Mouse (Mus musculus): ENCODE results near the gene Nr2c1. TPM values are rescaled to one million over a fixed set of nuclear protein-coding genes. Genes with fewer than 3 reads are reported as not detected.

The Nr2c1 gene
- polyA plus RNA-seq, 1 experiment from 2014 or later: 12.6 TPM

DNA sequence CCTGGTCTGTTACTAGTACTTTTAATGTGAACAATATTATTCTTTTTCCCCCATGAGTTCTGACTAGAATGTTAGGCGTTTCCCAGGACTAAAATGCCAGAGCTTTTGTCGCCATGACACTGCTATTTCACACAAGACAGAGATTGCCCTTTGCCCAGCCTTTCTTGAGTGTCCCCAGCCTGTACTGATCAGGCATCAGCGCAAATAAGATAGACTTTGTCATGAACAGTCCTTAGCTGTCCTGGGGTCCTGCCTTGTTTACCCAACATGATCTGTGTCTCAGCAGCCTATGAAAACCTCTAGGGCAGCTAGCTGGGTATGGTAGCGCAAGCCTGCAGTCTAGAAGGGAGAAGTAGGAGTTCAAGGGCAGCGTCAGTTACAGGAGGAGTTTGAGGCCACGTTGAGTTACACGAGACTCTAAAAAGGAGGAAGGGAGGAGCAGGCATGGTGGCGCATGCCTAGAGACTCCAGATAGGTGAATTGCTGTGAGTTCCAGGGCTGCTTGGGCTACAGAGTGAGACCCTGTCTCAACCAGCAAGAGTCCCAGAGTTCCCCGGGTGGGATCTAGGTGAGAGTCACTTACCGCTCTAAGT lies 8.8 kb upstream of the Nr2c1 start:
- ChIA-PET POLR2A (no interaction called here), CTCF (interaction anchor here (1.0 kb wide), 1 partner anchor 9 kb away, joined by 4 read pairs; no protein-coding TSS in a partner anchor)
- in situ Hi-C loops (cut with MboI; ENCODE audit: low pct_unique_long_range_greater_than_20kb): no loop called here
- no peak for TF ChIP-seq CTCF (IDR thresholded peaks at IDR 0.05)
- DNase-seq (ENCODE audit: low read depth, low spot score) (no peak), ATAC-seq (no peak)
- H3K27me3 ChIP-seq: no peaks in the 10 kb centered on the region

DNA sequence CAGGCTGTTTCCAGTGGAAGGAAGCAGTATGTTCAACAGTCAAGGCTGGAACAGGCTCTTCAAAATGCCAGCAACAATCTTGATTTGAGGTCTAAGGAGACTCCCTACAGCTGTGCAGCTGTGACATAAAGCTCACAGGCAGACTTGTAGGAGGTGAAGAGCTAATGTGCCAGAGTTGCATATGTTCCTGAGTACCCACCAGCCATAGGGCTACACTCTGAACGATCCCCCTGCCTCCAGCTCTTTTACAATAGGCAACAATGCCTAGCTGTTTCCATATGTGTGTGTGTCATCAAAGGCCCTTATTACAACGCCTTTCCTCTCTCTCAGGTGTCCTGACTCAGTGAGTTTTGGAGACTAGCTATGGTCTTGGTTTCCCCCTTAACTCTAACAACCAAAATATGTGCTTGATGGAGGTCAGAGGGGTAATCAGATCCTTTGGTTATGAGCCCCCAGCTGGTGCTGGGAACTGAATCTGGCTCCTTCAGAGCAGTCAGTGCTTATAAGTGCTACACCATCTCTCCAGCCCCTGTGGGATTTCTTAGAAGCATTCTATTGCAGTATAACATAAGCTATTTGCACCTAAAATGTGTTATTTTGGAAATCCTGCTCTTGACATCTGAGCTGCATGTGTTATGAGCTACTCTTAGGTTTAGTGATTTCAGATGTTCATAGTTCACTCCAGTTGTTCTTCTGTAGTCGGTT lies 7.4 kb upstream of the Nr2c1 start:
- POLR2A ChIA-PET: interaction anchor here (0.5 to 0.6 kb wide), 2 partner anchors 59 to 85 kb away, joined by 3 to 5 read pairs; no protein-coding TSS in a partner anchor
- no peaks in the 10 kb centered on the region for H3K27me3 ChIP-seq
- CTCF ChIA-PET: interaction anchor here (0.6 to 1.2 kb wide), 3 partner anchors 17 to 321 kb away, joined by 3 read pairs; no protein-coding TSS in a partner anchor
- in situ Hi-C loops (cut with MboI; ENCODE audit: low pct_unique_long_range_greater_than_20kb): no loop called here
- DNase-seq (ENCODE audit: low read depth, low spot score) (no peak), ATAC-seq (no peak)
- no peak for TF ChIP-seq CTCF (IDR thresholded peaks at IDR 0.05)

GRCm38 (mm10) chr10:94142427-94142826 lies 5.4 kb upstream of the Nr2c1 start:
- TF ChIP-seq CTCF (IDR thresholded peaks at IDR 0.05): no peak
- H3K27me3 ChIP-seq: no peaks in the 10 kb centered on the region
- ChIA-PET POLR2A (no interaction called here), CTCF (no interaction called here)
- in situ Hi-C loops (cut with MboI; ENCODE audit: low pct_unique_long_range_greater_than_20kb): no loop called here
- DNase-seq (ENCODE audit: low read depth, low spot score) (no peak), ATAC-seq (no peak)

DNA sequence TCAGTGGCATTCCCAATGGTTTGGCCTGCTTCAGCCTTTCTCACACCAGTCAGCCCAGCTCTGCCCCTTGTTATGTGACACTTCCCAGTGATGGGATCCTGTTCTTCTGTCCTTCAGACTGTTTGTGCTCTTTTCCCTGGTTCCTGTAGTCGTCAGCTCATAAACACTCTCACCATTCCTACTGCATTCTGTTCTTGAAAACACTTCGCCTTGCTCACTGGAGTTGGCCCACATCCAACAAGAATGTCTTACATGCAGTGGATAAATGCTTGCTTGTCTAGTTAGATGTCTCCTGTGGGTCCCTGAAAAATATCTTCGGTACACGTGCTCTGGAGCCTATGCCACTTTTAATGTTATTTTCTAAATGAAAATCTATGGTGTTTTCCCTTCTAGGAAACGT lies 3.2 kb upstream of the Nr2c1 start:
- ATAC-seq (no peak), DNase-seq (ENCODE audit: low read depth, low spot score) (no peak)
- POLR2A ChIA-PET: no interaction called here
- no peak for TF ChIP-seq CTCF (IDR thresholded peaks at IDR 0.05)
- in situ Hi-C loops (cut with MboI; ENCODE audit: low pct_unique_long_range_greater_than_20kb): no loop called here
- H3K27me3 ChIP-seq: no peaks in the 10 kb centered on the region
- CTCF ChIA-PET: interaction anchor here (1.1 kb wide), 1 partner anchor 8 kb away, joined by 4 read pairs; no protein-coding TSS in a partner anchor

- ATAC-seq (peak; percentile 48), DNase-seq (ENCODE audit: low read depth, low spot score) (no peak)
- ChIA-PET POLR2A (no interaction called here), CTCF (interaction anchor here (1.3 kb wide), 1 partner anchor 19 kb away, joined by 4 read pairs; no protein-coding TSS in a partner anchor)
- TF ChIP-seq CTCF (IDR thresholded peaks at IDR 0.05): no peak
- no peaks in the 10 kb centered on the region for H3K27me3 ChIP-seq
- in situ Hi-C loops (cut with MboI; ENCODE audit: low pct_unique_long_range_greater_than_20kb): no loop called here
Measured at GRCm38 (mm10) chr10:94147391-94147755, 450 bp upstream of the Nr2c1 start.

DNA sequence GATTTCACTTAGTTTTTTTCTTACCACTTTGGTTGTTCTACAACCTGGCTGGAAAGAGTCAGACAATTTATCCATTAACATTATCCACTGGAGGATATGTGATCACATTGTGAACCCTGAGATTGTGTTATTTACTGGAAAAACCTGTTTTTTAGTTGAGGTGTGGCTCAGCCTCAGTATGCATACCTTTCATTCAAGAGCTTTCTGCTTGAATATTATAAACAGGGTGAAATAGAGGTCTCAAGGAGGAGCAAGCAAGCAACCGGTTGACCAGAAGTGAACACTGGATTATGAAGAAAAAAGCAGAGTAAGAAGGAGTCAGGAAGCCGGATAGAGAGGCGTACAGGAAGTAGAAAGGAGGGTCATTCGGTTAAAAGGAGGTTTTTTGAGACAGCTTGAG lies 3.7 kb downstream of the Nr2c1 start:
- H3K27me3 ChIP-seq: no peaks in the 10 kb centered on the region
- ChIA-PET CTCF (interaction anchor here (1.3 kb wide), 1 partner anchor 11 kb away, joined by 3 read pairs; no protein-coding TSS in a partner anchor), POLR2A (no interaction called here)
- in situ Hi-C loops (cut with MboI; ENCODE audit: low pct_unique_long_range_greater_than_20kb): no loop called here
- DNase-seq (ENCODE audit: low read depth, low spot score) (no peak), ATAC-seq (no peak)
- no peak for TF ChIP-seq CTCF (IDR thresholded peaks at IDR 0.05)

DNA sequence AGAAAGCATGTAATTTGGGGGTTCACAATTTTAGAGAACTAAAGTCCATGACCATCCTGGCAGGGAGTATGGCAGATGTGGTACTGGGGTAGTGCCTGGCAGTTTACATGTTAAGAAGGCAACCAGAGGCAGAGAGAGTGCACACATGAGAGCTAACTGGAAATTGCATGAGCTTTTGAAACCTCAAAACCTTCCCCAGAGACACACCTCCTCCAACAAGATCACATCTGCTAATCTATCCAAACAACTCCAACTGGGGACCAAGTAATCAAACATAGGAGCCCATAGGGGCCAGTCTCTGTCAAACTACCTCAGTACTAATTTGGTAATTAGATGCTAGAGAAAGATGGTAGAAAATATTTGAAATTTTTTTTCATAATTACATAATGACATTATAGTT lies 6.0 kb downstream of the Nr2c1 start:
- ChIA-PET CTCF (interaction anchor here (1.2 kb wide), 1 partner anchor 141 kb away, joined by 3 read pairs; no protein-coding TSS in a partner anchor), POLR2A (no interaction called here)
- in situ Hi-C loops (cut with MboI; ENCODE audit: low pct_unique_long_range_greater_than_20kb): no loop called here
- TF ChIP-seq CTCF (IDR thresholded peaks at IDR 0.05): no peak
- ATAC-seq: no peak
- no peaks in the 10 kb centered on the region for H3K27me3 ChIP-seq
- no peak for DNase-seq (ENCODE audit: low read depth, low spot score)

- ATAC-seq: no peak
- DNase-seq (ENCODE audit: low read depth, low spot score): no peak
- POLR2A ChIA-PET: no interaction called here
- CTCF ChIA-PET: interaction anchor here (1.2 kb wide), 1 partner anchor 30 kb away, joined by 3 read pairs; no protein-coding TSS in a partner anchor
- H3K27me3 ChIP-seq: no peaks in the 10 kb centered on the region
- in situ Hi-C loops (cut with MboI; ENCODE audit: low pct_unique_long_range_greater_than_20kb): no loop called here
- no peak for TF ChIP-seq CTCF (IDR thresholded peaks at IDR 0.05)
Measured at GRCm38 (mm10) chr10:94158962-94159361, 11.1 kb downstream of the Nr2c1 start.

GRCm38 (mm10) chr10:94159406-94159805 lies 11.6 kb downstream of the Nr2c1 start:
- no peaks in the 10 kb centered on the region for H3K27me3 ChIP-seq
- no peak for TF ChIP-seq CTCF (IDR thresholded peaks at IDR 0.05)
- no peak for ATAC-seq
- CTCF ChIA-PET: no interaction called here
- POLR2A ChIA-PET: no interaction called here
- no peak for DNase-seq (ENCODE audit: low read depth, low spot score)
- in situ Hi-C loops (cut with MboI; ENCODE audit: low pct_unique_long_range_greater_than_20kb): no loop called here

DNA sequence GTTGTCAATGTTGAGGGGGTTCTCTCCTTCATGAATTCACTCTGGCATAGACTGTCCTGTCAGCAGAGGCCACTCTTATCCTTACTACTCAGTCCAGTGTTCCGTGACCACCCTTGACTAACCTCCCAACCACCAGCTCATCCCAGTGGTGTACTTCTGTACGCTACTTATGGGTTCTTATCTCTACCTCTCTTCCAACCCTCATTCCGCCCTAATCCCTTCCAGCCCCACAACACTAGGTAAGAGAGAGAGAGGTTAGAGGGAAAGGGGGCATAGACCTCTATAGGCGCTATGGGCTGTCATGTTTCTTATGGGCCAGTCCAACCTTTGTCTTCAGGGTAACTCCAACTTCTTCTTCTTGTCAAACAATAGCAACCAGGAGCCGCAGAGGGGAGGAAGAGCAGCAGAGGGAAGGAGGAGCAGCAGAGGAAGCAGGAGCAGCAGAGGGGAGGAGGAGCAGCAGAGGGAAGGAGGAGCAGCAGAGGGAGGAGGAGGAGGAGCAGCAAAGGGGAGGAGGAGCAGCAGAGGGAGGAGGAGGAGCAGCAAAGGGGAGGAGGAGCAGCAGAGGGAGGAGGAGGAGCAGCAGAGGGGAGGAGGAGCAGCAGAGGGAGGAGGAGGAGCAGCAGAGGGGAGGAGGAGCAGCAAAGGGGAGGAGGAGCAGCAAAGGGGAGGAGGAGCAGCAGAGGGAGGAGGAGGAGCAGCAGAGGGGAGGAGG lies 13.4 kb downstream of the Nr2c1 start:
- ChIA-PET CTCF (no interaction called here), POLR2A (no interaction called here)
- in situ Hi-C loops (cut with MboI; ENCODE audit: low pct_unique_long_range_greater_than_20kb): no loop called here
- ATAC-seq (no peak), DNase-seq (ENCODE audit: low read depth, low spot score) (no peak)
- H3K27me3 ChIP-seq: no peaks in the 10 kb centered on the region
- TF ChIP-seq CTCF (IDR thresholded peaks at IDR 0.05): no peak

GRCm38 (mm10) chr10:94162031-94162430 lies 14.2 kb downstream of the Nr2c1 start:
- ATAC-seq (no peak), DNase-seq (ENCODE audit: low read depth, low spot score) (no peak)
- no peak for TF ChIP-seq CTCF (IDR thresholded peaks at IDR 0.05)
- POLR2A ChIA-PET: no interaction called here
- in situ Hi-C loops (cut with MboI; ENCODE audit: low pct_unique_long_range_greater_than_20kb): no loop called here
- CTCF ChIA-PET: interaction anchor here (0.9 kb wide), 1 partner anchor 10 kb away, joined by 3 read pairs; no protein-coding TSS in a partner anchor
- no peaks in the 10 kb centered on the region for H3K27me3 ChIP-seq

Measured in Patski (cell line).